Mouse (Mus musculus): ENCODE results near the gene Sar1b.

GRCm38 (mm10) chr11:51746096-51746495 is 17.4 kb upstream of the Sar1b start:
- no peak for TF ChIP-seq POLR2A (IDR thresholded peaks at IDR 0.05; ENCODE audit: insufficient read length, low read depth)
- no peak for TF ChIP-seq MYOD1 (IDR thresholded peaks at IDR 0.05; ENCODE audit: control insufficient read depth in 1 of 3, insufficient read length in 2 of 3, low read depth in 2 of 3)
